Mouse (Mus musculus) regulatory T cell (primary cell): ENCODE data around the gene Pcsk6.

Source experiments
- in situ Hi-C: fragments of 300-600 bp; cut with MboI, MseI; formaldehyde crosslinking; loops from one replicate; pipeline ENCODE4 v1.15.1; 2025; ENCODE audit warnings: high pct_unique_total_duplicates

Gene Pcsk6

GRCm38 (mm10) chr7:66048446-66049230, 187.1 kb downstream of the Pcsk6 start:
- in situ Hi-C loops: no loop called here

- in situ Hi-C loops: no loop called here
These were observed 192.5 kb downstream of the Pcsk6 start for GRCm38 (mm10) chr7:66053946-66054483.

GRCm38 (mm10) chr7:66055356-66055755, 193.8 kb downstream of the Pcsk6 start:
- in situ Hi-C loops: loop anchor here (5.0 kb wide), 1 partner anchor 353 kb away; no protein-coding TSS in a partner anchor

GRCm38 (mm10) chr7:66058703-66059102, 197.2 kb downstream of the Pcsk6 start, which contains the start of gene Snrpa1:
Gene Snrpa1, plus strand, starts transcription at chr7:66059003.
- in situ Hi-C loops: loop anchor here (5.0 kb wide), 1 partner anchor 356 kb away; no protein-coding TSS in a partner anchor

GRCm38 (mm10) chr7:66060066-66060956, 198.8 kb downstream of the Pcsk6 start:
- in situ Hi-C loops: no loop called here

GRCm38 (mm10) chr7:66061057-66061456, 199.5 kb downstream of the Pcsk6 start:
- in situ Hi-C loops: no loop called here

- in situ Hi-C loops: no loop called here
These were observed 214.9 kb downstream of the Pcsk6 start for GRCm38 (mm10) chr7:66076411-66076810.

GRCm38 (mm10) chr7:66079364-66080230, 218.1 kb downstream of the Pcsk6 start, which contains the start of gene Selenos:
Gene Selenos, plus strand, starts transcription at chr7:66079649.
- in situ Hi-C loops: no loop called here

GRCm38 (mm10) chr7:66080231-66080613, 218.7 kb downstream of the Pcsk6 start:
- in situ Hi-C loops: no loop called here

GRCm38 (mm10) chr7:66083757-66084156, 222.2 kb downstream of the Pcsk6 start:
- in situ Hi-C loops: no loop called here

GRCm38 (mm10) chr7:66084546-66084945, 223.0 kb downstream of the Pcsk6 start:
- in situ Hi-C loops: no loop called here

GRCm38 (mm10) chr7:66087652-66088051, 226.1 kb downstream of the Pcsk6 start:
- in situ Hi-C loops: no loop called here

- in situ Hi-C loops: no loop called here
These were observed 226.5 kb downstream of the Pcsk6 start for GRCm38 (mm10) chr7:66088077-66088476.

- in situ Hi-C loops: loop anchor here (10.0 kb wide), 1 partner anchor 564 kb away; no protein-coding TSS in a partner anchor
These were observed 229.2 kb downstream of the Pcsk6 start for GRCm38 (mm10) chr7:66090676-66091190.

- in situ Hi-C loops: loop anchor here (10.0 kb wide), 1 partner anchor 563 kb away; no protein-coding TSS in a partner anchor
These were observed 230.0 kb downstream of the Pcsk6 start for GRCm38 (mm10) chr7:66091553-66091952.

GRCm38 (mm10) chr7:66092656-66093055, 231.1 kb downstream of the Pcsk6 start:
- in situ Hi-C loops: loop anchor here (10.0 kb wide), 1 partner anchor 562 kb away; no protein-coding TSS in a partner anchor

- in situ Hi-C loops: loop anchor here (10.0 kb wide), 1 partner anchor 561 kb away; no protein-coding TSS in a partner anchor
These were observed 232.6 kb downstream of the Pcsk6 start for GRCm38 (mm10) chr7:66094141-66094540.

- in situ Hi-C loops: loop anchor here (10.0 kb wide), 1 partner anchor 556 kb away; no protein-coding TSS in a partner anchor
These were observed 237.3 kb downstream of the Pcsk6 start for GRCm38 (mm10) chr7:66098803-66099202.
